Mouse (Mus musculus) liver, adult 2 months (tissue): ENCODE data around the gene Lhfpl1. TPM values are rescaled to one million over a fixed set of nuclear protein-coding genes. Genes with fewer than 3 reads are reported as not detected.

Experiments used
- DNase-seq: peaks from one replicate; pipeline ENCODE4 v3.0.0-alpha.2; 2011; ENCODE audit warnings: low read depth, low spot score; ENCODE audit errors: extremely low read depth
- H3K27ac ChIP-seq: fragments of 200-500 bp; replicated peaks from 2 replicates; pipeline ENCODE4 v1.5.1; 2012; ENCODE audit warnings: low read depth, mild to moderate bottlenecking, control low read depth, inconsistent platforms, low read length; ENCODE audit not compliant: insufficient read depth
- H3K27me3 ChIP-seq: fragments of 200-500 bp; 2 replicates; pipeline ENCODE4 v1.6.1; 2012; ENCODE audit warnings: mild to moderate bottlenecking, moderate library complexity, low read length, inconsistent platforms; ENCODE audit not compliant: control insufficient read depth, insufficient read depth
- H3K36me3 ChIP-seq: fragments of 200-500 bp; 2 replicates; pipeline ENCODE4 v1.6.1; 2012; ENCODE audit warnings: low read length, inconsistent platforms; ENCODE audit not compliant: control insufficient read depth, insufficient read depth
- H3K4me1 ChIP-seq: fragments of 200-500 bp; 2 replicates; pipeline ENCODE4 v1.6.1; 2011; ENCODE audit warnings: low read length; ENCODE audit not compliant: control insufficient read depth, insufficient read depth
- H3K4me3 ChIP-seq: fragments of 200-500 bp; 2 replicates; pipeline ENCODE4 v1.5.1; 2011; ENCODE audit warnings: low read depth, mild to moderate bottlenecking, control low read depth, low read length, moderate library complexity; ENCODE audit not compliant: insufficient read depth
- H3K79me2 ChIP-seq: fragments of 200-500 bp; 2 replicates; pipeline ENCODE4 v1.6.1; 2012; ENCODE audit warnings: inconsistent platforms, mild to moderate bottlenecking, low read length, moderate library complexity; ENCODE audit not compliant: control insufficient read depth, insufficient read depth
- H3K9ac ChIP-seq: fragments of 200-500 bp; 2 replicates; pipeline ENCODE4 v1.6.1; 2012; ENCODE audit warnings: low read depth, mild to moderate bottlenecking, control low read depth, inconsistent platforms, low read length
- CTCF ChIP-seq: fragments of 200-500 bp; IDR thresholded peaks from 2 replicates; pipeline ENCODE4 v1.5.1; 2011; ENCODE audit warnings: low read depth, low read length, control low read depth
- POLR2A ChIP-seq: fragments of 200-500 bp; IDR thresholded peaks from 2 replicates; pipeline ENCODE4 v1.6.1; 2011; ENCODE audit warnings: low read length, control low read depth; ENCODE audit not compliant: insufficient read depth; ENCODE audit errors: extremely low read depth
- WGBS: fragments of 180-500 bp; shearing (Covaris S2); methylation state at CpG from one replicate; pipeline ENCODE4 v1.1.7; 2018; 5-methylcytosine and 5-hydroxymethylcytosine counted together
- polyA plus RNA-seq: library from polyadenylated mRNA; depleted of rRNA; stranded (reverse); fragments of >200 nt; gene quantifications from 2 replicates; pipeline ENCODE4 v1.2.3, GENCODE M21; 2012; rRNA removed
- total RNA-seq: library from RNA; depleted of rRNA; stranded (reverse); fragments of >200 nt; gene quantifications from 2 replicates; pipeline ENCODE4 v1.2.3, GENCODE M21; 2014; rRNA removed

Lhfpl1 gene
- total RNA-seq (not detected in 2 replicates), polyA plus RNA-seq (not detected in 2 replicates)

DNA sequence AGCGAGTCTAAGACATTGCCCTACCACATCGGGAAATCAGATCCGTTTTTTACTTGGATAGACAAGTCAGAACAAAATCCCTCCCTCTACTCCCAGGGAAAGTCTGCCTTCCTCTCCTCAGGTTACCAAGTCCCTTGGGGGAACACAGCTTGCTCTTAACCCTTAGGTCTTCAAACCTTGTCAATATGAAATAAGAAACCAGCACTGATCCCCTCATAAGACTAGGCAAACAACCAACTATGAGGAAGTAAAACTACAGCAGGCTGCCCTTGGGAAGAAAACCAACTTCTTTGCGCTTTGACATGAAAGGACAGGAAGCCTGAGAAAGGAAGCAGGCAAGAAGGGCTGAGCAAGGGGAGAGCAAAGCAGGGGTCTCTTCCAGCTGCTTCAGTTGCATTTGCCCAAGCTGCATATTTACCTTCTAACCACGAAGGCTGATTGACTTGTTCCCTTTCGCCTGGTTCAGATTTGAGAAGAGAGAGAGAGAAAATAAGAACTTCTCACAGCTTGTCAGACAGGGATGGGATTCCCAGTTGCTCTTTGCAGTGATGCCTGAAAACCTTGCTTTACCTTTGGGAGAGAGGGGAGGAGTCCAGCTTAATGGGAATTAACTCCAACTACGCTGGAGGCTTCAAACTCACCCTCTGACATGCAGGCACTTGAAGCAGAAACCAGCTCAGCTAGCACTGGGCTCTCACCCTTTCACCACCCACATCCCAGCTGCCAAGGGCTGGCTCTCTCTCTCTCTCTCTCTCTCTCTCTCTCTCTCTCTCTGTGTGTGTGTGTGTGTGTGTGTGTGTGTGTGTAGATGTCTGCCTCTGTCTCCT, at the start of gene Lhfpl1:
Gene Lhfpl1 (minus strand): TSS at position 713 of the 827 bp plus-strand sequence.
- Histone ChIP-seq H3K4me3 (no peak within 1 kb of the TSS), H3K79me2 (no peaks in the 10 kb centered on the region), H3K4me1 (no peaks in the 10 kb centered on the region), H3K27me3 (no peaks in the 10 kb centered on the region), H3K9ac (no peak within 1 kb of the TSS), H3K27ac (no peak within 1 kb of the TSS), H3K36me3 (no peaks in the 10 kb centered on the region)
- no peak for DNase-seq
- WGBS = 13% methylated on average over 7 of the region's 7 CpGs
- TF ChIP-seq POLR2A = no peak
- no peak for TF ChIP-seq CTCF

DNA sequence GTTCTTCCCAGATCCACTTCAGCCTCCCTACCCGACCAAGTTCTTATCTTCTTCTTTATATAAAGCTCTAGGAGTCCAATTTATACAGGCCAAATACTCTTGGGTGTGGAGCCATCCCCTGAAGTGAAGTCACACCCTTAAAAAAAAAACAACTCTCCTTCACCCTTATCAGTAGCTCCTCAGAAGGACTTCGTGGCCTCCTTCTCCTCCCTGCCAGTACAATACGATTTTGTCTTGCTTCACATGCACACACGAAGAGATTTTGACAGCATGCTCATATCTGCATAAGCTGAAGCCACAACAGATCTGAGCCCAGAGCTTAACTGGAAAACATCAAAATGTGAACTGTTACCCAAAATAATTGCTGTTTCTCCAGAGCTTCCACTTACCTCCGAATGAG, 22.9 kb upstream of the Lhfpl1 start:
- no peak for DNase-seq
- no peak overlapping the region for H3K4me3 ChIP-seq
- 58% methylated on average over 5 of the region's 5 CpGs for WGBS
- no peak overlapping the region for H3K27ac ChIP-seq
- no peaks in the 10 kb centered on the region for H3K27me3 ChIP-seq
- TF ChIP-seq CTCF = no peak
- TF ChIP-seq POLR2A = no peak
- no peaks in the 10 kb centered on the region for H3K36me3 ChIP-seq
- no peaks in the 10 kb centered on the region for H3K79me2 ChIP-seq
- no peaks in the 10 kb centered on the region for H3K4me1 ChIP-seq
- no peak overlapping the region for H3K9ac ChIP-seq

DNA sequence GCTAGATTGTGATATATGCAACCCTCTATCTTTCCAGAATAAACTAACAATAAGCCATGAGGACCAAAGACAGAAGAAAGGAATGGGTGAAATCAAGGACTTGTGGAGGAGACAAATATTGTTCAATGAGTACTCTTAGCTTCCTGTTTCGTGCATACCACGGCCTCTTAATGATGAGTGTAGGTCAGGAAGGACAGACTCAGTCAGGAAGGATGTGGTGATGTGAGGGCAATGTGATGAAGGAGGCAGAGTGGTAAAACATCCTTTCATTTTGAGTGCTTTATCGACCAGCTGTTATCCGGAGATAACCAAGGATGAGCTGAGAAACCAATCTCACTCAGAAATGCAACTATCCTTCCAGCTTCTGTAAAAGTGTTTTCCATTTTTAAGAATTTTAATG, 13.6 kb upstream of the Lhfpl1 start:
- Histone ChIP-seq H3K4me1 (no peaks in the 10 kb centered on the region), H3K4me3 (no peak overlapping the region), H3K79me2 (no peaks in the 10 kb centered on the region), H3K36me3 (no peaks in the 10 kb centered on the region), H3K27ac (no peak overlapping the region), H3K27me3 (no peaks in the 10 kb centered on the region), H3K9ac (no peak overlapping the region)
- TF ChIP-seq POLR2A (no peak), CTCF (no peak)
- DNase-seq = no peak
- 72% methylated on average over 4 of the region's 4 CpGs for WGBS

DNA sequence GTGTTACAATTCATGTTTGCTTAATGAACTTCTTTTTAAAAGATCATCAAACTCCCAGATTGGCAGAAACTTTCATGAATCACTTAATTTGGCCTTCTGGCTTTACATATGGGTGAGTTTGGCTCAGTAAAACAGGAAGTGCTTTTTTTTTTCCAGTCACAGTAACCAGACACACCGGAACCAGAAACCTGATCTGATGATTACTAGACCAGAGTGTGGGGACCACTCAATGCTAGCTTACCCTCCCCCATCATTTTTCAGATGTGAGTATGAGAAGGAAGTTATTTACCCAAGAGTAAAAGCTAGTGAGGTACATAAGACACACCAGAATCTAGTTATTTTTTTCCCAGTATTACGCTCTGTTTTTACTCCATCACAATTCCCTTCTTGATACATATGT, 6.5 kb downstream of the Lhfpl1 start:
- Histone ChIP-seq H3K9ac (no peak overlapping the region), H3K27ac (no peak overlapping the region), H3K4me1 (no peaks in the 10 kb centered on the region), H3K36me3 (no peaks in the 10 kb centered on the region), H3K27me3 (no peaks in the 10 kb centered on the region), H3K4me3 (no peak overlapping the region), H3K79me2 (no peaks in the 10 kb centered on the region)
- TF ChIP-seq POLR2A (no peak), CTCF (no peak)
- no peak for DNase-seq
- 70% methylated on average over 2 of the region's 2 CpGs for WGBS

DNA sequence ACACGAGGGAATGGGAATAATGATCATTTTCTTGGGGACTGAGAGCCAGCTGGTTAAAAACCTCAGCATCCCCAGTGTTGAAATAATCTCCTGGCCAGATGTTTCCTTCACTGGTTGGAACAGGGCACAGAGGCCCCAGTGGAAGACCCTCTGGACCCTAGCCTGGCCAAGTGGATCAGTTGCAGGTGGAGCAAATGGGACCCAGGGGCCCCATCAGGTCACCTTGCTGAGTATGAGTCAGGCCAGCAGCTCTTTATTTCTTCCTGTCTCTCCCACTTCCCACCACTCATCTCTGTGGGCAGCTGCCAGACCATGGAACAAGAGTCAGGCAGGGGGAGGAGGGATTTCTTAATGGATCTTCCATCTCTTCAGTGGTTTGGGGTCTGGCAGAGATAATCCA, 12.7 kb downstream of the Lhfpl1 start:
- no peak overlapping the region for H3K9ac ChIP-seq
- H3K79me2 ChIP-seq = no peaks in the 10 kb centered on the region
- H3K27ac ChIP-seq = no peak overlapping the region
- 42% methylated on average over 1 of the region's 1 CpGs for WGBS
- TF ChIP-seq POLR2A = no peak
- TF ChIP-seq CTCF = no peak
- DNase-seq = no peak
- H3K36me3 ChIP-seq = no peaks in the 10 kb centered on the region
- no peaks in the 10 kb centered on the region for H3K27me3 ChIP-seq
- H3K4me3 ChIP-seq = no peak overlapping the region
- H3K4me1 ChIP-seq = no peaks in the 10 kb centered on the region

DNA sequence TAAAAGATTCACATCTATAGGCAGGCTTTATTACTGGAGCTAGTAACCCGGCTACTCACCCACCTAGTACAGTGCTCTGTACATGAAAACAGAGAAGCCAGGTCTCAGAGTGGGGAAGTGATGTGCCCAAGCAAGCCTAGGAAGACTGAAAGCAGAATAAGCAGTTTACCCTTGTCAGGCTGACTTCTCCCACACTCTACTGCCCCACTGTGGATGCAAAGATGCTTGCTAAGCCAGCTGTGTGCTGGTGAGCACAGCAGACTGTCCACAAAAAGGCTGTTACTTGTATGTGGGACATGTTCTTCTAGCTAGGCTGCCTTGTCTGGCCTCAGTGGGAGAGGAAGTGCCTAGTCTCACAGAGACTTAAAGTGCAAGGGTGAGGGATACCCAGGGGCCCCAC, 40.3 kb downstream of the Lhfpl1 start:
- Histone ChIP-seq H3K9ac (no peak overlapping the region), H3K4me3 (no peak overlapping the region), H3K79me2 (no peaks in the 10 kb centered on the region), H3K4me1 (no peaks in the 10 kb centered on the region), H3K27me3 (no peaks in the 10 kb centered on the region), H3K27ac (no peak overlapping the region), H3K36me3 (no peaks in the 10 kb centered on the region)
- 81% methylated on average over 1 of the region's 1 CpGs for WGBS
- no peak for DNase-seq
- TF ChIP-seq CTCF (no peak), POLR2A (no peak)
